Mouse (Mus musculus) stomach, embryonic 15.5 days (tissue): ENCODE data around the gene Irf2bp2. TPM values are rescaled to one million over a fixed set of nuclear protein-coding genes. Genes with fewer than 3 reads are reported as not detected.

Experiments used
- ATAC-seq: fragments of 200-750 bp; cut with Nextera tagmentation; 2 replicates; pipeline ENCODE4 v1.8.0; 2017; ENCODE audit warnings: low read depth, moderate number of reproducible peaks, moderate TSS enrichment; ENCODE audit not compliant: insufficient read depth, low FRiP score
- H3K27ac ChIP-seq: fragments of 300-500 bp; sonication (generic); 2 replicates; pipeline ENCODE4 v1.5.1; 2015; ENCODE audit warnings: mild to moderate bottlenecking, inconsistent platforms
- H3K27me3 ChIP-seq: fragments of 300-500 bp; sonication (generic); replicated peaks from 2 replicates; pipeline ENCODE4 v1.6.1; 2015; ENCODE audit warnings: inconsistent platforms
- H3K36me3 ChIP-seq: fragments of 300-500 bp; sonication (generic); 2 replicates; pipeline ENCODE4 v1.6.1; 2015; ENCODE audit warnings: inconsistent platforms
- H3K4me1 ChIP-seq: fragments of 300-500 bp; sonication (generic); 2 replicates; pipeline ENCODE4 v1.6.1; 2015; ENCODE audit warnings: inconsistent platforms
- H3K4me2 ChIP-seq: fragments of 300-500 bp; sonication (generic); 2 replicates; pipeline ENCODE4 v1.6.1; 2015; ENCODE audit warnings: mild to moderate bottlenecking, inconsistent platforms
- H3K4me3 ChIP-seq: fragments of 300-500 bp; sonication (generic); replicated peaks from 2 replicates; pipeline ENCODE4 v1.5.1; 2015; ENCODE audit warnings: inconsistent platforms
- H3K9ac ChIP-seq: fragments of 300-500 bp; sonication (generic); 2 replicates; pipeline ENCODE4 v1.6.1; 2015; ENCODE audit warnings: inconsistent platforms
- H3K9me3 ChIP-seq: fragments of 300-500 bp; sonication (generic); 2 replicates; pipeline ENCODE4 v1.6.1; 2016; ENCODE audit warnings: inconsistent platforms
- WGBS: fragments of 180-500 bp; shearing (Covaris S2); methylation state at CpG from one replicate; pipeline ENCODE4 v1.1.7; 2015; 5-methylcytosine and 5-hydroxymethylcytosine counted together
- polyA plus RNA-seq: library from polyadenylated mRNA; unstranded; fragments of >200 nt; fragmentation: Nextera tagmentation; extraction: Ambion mirVana; gene quantifications from 2 replicates; pipeline ENCODE4 v1.2.1, GENCODE M21; 2015

Irf2bp2 gene
- polyA plus RNA-seq, 1 experiment from 2014 or later = 13.4 TPM

DNA sequence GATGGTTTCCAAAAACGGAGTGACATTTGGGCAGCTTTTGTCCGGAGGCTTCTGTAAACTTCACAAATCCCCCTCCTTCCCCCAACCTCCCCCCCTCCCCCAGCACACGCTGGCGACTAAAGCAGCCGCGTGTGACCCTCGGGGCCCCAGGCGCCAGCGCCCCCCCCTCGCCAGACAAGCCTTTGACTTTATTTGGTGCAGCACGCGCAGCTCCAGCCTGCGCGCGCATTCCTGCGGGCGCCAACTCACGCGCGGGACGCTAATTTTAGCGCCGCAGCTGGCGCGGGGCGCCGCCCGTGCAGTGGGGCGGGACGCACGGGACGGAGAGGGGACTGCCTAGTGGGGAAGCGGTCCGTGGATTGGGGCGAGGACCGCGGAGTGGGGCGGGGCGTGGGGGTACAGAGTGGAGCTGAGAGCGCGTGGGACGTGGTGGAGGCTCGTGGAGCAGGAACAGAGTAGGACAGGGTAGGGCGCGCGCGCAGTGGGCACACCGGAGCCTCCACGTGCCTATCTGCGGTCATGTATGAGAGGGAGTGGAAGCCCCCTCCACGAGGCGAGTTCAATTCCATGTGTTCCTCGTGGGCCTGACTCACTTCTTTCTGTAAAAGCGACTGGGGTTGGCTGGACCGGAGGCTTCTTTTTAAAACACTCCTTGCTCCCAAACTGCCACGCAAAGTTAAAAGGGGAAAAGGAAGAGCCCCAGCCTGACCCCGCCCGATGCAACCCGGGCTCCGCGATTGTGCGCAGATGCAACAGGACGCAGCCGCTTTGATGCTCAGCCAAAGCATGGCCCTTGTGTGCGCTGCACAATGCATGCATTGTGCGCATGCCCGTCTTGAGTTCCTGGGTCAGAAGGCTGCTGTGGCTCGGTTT lies 9.6 kb downstream of the Irf2bp2 start:
- Histone ChIP-seq H3K9ac (peak overlapping the region; percentile 64), H3K27ac (peak overlapping the region; percentile 97), H3K27me3 (no peaks in the 10 kb centered on the region), H3K4me2 (peak overlapping the region; percentile 96), H3K9me3 (no peaks in the 10 kb centered on the region), H3K4me3 (peak overlapping the region; percentile 44), H3K4me1 (peaks cover 22% of the 10 kb centered on the region), H3K36me3 (no peaks in the 10 kb centered on the region)
- ATAC-seq = peak; percentile 79
- 1% methylated on average over 68 of the region's 68 CpGs for WGBS

DNA sequence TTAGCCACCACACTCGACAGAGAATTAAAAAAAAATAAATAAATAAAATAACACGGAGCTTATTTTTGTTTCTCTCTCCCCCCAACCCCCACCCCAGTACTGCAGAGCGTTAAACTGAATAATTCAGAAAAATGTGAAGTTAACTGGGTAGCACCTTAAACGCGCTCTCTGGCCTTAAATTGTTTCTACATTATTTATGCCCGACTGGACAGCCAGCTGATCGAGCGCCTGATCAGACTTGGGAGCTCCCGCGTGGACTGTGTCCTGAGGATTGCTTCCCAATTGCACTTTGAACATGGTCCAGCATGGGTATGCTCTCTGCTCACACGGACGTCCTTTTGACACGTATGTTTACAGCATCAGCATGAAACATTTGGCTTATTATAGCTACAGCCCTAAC lies 10.3 kb downstream of the Irf2bp2 start:
- Histone ChIP-seq H3K9me3 (no peaks in the 10 kb centered on the region), H3K27ac (peak overlapping the region; percentile 97), H3K4me3 (peak overlapping the region; percentile 44), H3K9ac (no peak overlapping the region), H3K4me2 (peak overlapping the region; percentile 96), H3K27me3 (no peaks in the 10 kb centered on the region), H3K4me1 (peaks cover 22% of the 10 kb centered on the region), H3K36me3 (no peaks in the 10 kb centered on the region)
- 6% methylated on average over 13 of the region's 13 CpGs for WGBS
- peak; percentile 27; the same call in 1 of the 2 replicates for ATAC-seq

DNA sequence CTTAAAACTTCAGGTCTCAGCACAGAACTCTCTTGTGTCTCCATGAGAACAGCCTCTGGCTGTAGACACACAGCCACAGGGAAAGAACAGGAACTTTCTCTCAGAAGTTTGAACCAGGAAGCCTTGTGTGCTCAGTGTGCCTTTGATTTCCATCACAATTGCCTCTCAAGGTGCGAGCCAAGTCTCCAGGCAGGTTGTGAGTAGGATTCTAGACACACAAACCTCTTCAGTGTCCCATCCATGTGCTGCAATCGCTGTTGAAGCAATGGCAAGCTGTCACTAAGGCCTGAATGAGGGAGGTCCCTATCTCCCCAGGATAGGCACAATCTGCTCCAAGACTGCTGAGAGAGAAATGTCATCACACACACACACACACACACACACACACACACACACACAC lies 10.8 kb downstream of the Irf2bp2 start:
- ATAC-seq = no peak
- Histone ChIP-seq H3K9me3 (no peaks in the 10 kb centered on the region), H3K4me1 (peaks cover 22% of the 10 kb centered on the region), H3K27me3 (no peaks in the 10 kb centered on the region), H3K4me3 (no peak overlapping the region), H3K36me3 (no peaks in the 10 kb centered on the region), H3K9ac (no peak overlapping the region), H3K4me2 (peak overlapping the region; percentile 96; the same call in 1 of the 2 replicates), H3K27ac (peak overlapping the region; percentile 97)
- 50% methylated on average over 2 of the region's 2 CpGs for WGBS

DNA sequence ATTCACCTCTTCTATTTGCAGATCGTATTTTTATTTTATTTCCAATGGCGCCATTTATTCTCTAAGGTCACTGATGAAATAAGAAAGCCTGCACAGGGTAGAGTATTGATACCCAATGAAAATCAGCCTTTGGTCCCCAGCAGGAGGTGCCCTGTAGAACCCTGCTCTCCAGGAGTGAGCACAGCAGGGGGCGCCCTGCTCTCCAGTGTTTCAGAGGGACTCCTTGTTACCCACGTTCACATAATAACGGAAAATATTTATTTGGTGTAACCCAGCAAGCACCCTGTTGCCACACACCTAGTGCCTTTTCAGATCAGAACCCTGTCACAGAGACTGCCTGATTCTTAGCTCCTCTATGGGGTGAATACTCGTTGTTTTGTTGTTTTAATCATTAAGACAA lies 11.3 kb downstream of the Irf2bp2 start:
- no peak for ATAC-seq
- peaks cover 17% of the 10 kb centered on the region for H3K4me1 ChIP-seq

DNA sequence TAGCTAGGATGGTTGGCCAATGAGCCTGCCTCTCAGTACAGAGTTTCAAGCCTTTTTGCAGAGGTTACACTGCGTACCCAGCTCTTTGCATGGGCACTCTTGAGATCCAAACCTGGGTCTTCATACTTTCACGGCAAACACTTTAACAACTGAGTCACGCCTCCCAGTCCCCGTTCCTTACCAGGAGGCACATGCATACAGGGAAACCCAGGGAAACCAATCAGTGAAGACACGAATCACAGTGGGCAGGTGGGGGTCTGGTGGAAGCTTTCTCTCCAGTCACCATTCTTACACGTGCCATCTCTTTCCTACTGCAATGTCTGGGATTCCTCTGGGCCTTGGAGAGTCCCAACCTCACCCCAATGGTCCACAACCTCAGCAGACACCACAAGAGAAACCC lies 12.1 kb downstream of the Irf2bp2 start:
- Histone ChIP-seq H3K27ac (no peak overlapping the region), H3K4me1 (peaks cover 11% of the 10 kb centered on the region; the same call in 1 of the 2 replicates), H3K36me3 (no peaks in the 10 kb centered on the region), H3K9me3 (no peaks in the 10 kb centered on the region), H3K4me3 (no peak overlapping the region), H3K9ac (no peak overlapping the region), H3K4me2 (no peak overlapping the region), H3K27me3 (no peaks in the 10 kb centered on the region)
- no peak for ATAC-seq
- WGBS = 94% methylated on average over 6 of the region's 6 CpGs

More for the DNA sequence above, 11.3 kb downstream of the Irf2bp2 start:
- WGBS = 45% methylated on average over 6 of the region's 6 CpGs
- Histone ChIP-seq H3K9ac (no peak overlapping the region), H3K9me3 (no peaks in the 10 kb centered on the region), H3K4me2 (no peak overlapping the region), H3K27me3 (no peaks in the 10 kb centered on the region), H3K4me3 (no peak overlapping the region), H3K36me3 (no peaks in the 10 kb centered on the region), H3K27ac (peak overlapping the region; percentile 97; the same call in 1 of the 2 replicates)

DNA sequence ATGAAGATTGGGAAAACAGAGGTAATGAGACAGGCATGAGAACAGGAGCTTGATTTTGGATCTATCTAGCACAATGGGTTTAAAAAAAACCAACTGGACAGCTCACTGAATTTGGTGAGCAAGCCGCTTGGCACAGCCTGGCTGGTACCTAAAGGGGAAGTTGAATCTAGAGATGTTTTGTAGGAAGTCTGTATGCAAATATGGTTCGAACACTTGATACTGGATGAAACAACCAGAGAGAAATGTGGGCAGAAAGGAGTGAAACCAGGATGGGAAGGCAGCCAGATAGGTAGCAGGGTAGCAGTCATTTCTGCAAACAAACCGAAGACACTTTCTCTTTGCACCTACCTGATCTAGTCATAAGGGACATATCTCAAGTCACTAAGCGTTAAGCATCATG lies 13.0 kb downstream of the Irf2bp2 start:
- Histone ChIP-seq H3K27me3 (no peaks in the 10 kb centered on the region), H3K9me3 (no peaks in the 10 kb centered on the region), H3K9ac (no peak overlapping the region), H3K4me2 (no peak overlapping the region), H3K4me1 (peaks cover 10% of the 10 kb centered on the region; the same call in 1 of the 2 replicates), H3K27ac (no peak overlapping the region), H3K4me3 (no peak overlapping the region), H3K36me3 (no peaks in the 10 kb centered on the region)
- no peak for ATAC-seq
- WGBS = 90% methylated on average over 4 of the region's 4 CpGs

DNA sequence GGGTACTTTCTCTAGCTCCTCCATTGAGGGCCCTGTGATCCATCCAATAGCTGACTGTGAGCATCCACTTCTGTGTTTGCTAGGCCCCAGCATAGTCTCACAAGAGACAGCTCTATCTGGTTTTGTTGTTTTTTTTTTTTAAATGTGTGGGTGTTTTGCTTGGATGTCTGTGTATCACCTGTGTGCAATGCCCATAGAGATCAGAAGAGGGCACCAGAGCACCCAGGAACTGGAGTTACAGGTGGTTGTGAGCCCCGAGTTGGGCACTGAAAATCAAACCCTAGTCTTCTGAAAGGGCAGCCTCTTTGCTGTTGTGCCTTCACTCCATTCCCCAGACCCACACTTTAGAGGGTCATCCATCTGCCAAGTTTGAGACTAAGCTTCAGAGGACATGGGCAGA lies 13.7 kb downstream of the Irf2bp2 start:
- H3K27me3 ChIP-seq = no peaks in the 10 kb centered on the region

DNA sequence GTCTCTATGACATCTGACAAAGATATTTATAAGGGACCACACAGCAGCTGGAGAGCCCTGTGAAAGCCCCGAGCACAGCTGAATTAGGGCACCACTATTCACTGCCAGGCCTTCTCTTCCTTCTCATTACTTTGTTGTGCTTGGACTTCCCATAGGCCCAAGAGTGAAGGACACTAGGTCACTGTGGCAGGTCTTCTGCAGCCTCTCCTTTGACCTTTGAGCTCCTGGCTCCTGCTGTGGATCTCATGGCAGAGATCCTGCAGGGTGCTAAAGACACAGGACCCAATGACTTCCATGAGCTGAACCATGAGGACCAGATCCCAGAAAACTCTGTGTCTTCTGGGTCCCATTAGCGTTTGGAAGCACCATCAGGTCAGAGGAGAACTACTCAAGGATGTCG lies 15.1 kb downstream of the Irf2bp2 start:
- H3K4me2 ChIP-seq = no peak overlapping the region
- no peaks in the 10 kb centered on the region for H3K27me3 ChIP-seq
- no peak overlapping the region for H3K4me3 ChIP-seq
- no peak overlapping the region for H3K9ac ChIP-seq
- H3K27ac ChIP-seq = no peak overlapping the region
- WGBS = 85% methylated on average over 3 of the region's 3 CpGs
- no peaks in the 10 kb centered on the region for H3K4me1 ChIP-seq
- no peaks in the 10 kb centered on the region for H3K9me3 ChIP-seq
- no peaks in the 10 kb centered on the region for H3K36me3 ChIP-seq
- no peak for ATAC-seq

More for the DNA sequence above, 13.7 kb downstream of the Irf2bp2 start:
- no peaks in the 10 kb centered on the region for H3K36me3 ChIP-seq
- no peak overlapping the region for H3K4me2 ChIP-seq
- 90% methylated on average over 1 of the region's 1 CpGs for WGBS
- H3K9ac ChIP-seq = no peak overlapping the region
- ATAC-seq = no peak
- H3K4me3 ChIP-seq = no peak overlapping the region
- no peaks in the 10 kb centered on the region for H3K9me3 ChIP-seq
- peaks cover 10% of the 10 kb centered on the region; the same call in 1 of the 2 replicates for H3K4me1 ChIP-seq
- H3K27ac ChIP-seq = no peak overlapping the region

DNA sequence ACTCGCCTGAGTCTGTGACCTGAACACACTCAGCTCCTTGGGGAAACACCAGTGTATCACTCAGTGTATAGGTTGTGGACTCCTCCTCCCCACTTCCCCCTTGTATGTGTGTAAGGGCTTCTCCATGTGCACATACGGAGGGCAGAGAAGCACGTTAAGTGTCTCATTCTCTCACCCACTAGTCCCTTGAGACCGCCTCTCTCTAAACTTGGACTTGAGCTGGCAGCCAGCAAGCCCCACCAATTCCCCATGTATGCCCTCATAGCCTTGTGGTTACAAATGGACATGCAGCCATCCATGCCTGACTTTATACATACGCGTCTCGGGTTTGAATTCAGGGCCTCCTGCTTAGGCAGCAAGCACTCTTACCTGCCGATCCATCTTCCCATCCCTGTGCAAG lies 16.9 kb downstream of the Irf2bp2 start:
- no peaks in the 10 kb centered on the region for H3K4me1 ChIP-seq
- H3K4me3 ChIP-seq = no peak overlapping the region
- H3K4me2 ChIP-seq = no peak overlapping the region
- no peaks in the 10 kb centered on the region for H3K36me3 ChIP-seq
- H3K27ac ChIP-seq = no peak overlapping the region
- ATAC-seq = no peak
- no peaks in the 10 kb centered on the region for H3K9me3 ChIP-seq
- H3K9ac ChIP-seq = no peak overlapping the region
- no peaks in the 10 kb centered on the region for H3K27me3 ChIP-seq
- WGBS = 87% methylated on average over 8 of the region's 8 CpGs

DNA sequence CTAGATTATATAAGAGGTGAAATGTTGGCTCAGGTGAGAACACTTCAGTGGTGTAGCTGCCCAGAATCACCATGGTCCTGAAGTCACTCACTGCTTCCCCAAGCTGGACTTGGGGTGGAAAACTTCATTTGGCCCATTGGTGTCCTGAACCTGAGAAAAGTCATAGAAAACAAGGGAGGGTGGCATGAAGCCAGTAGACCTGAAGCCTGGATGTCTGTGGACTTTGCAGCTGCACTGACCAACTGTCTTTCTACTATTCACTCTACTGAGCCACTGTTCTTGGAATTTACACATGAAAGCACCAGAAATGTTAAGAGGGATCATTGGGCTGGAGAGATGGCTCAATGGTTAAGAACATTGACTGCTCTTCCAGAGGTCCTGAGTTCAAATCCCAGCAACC lies 17.7 kb downstream of the Irf2bp2 start:
- no peak overlapping the region for H3K9ac ChIP-seq
- ATAC-seq = no peak
- no peaks in the 10 kb centered on the region for H3K9me3 ChIP-seq
- H3K4me2 ChIP-seq = no peak overlapping the region
- no peak overlapping the region for H3K4me3 ChIP-seq
- H3K36me3 ChIP-seq = no peaks in the 10 kb centered on the region
- no peaks in the 10 kb centered on the region for H3K4me1 ChIP-seq
- H3K27me3 ChIP-seq = no peaks in the 10 kb centered on the region
- no peak overlapping the region for H3K27ac ChIP-seq

DNA sequence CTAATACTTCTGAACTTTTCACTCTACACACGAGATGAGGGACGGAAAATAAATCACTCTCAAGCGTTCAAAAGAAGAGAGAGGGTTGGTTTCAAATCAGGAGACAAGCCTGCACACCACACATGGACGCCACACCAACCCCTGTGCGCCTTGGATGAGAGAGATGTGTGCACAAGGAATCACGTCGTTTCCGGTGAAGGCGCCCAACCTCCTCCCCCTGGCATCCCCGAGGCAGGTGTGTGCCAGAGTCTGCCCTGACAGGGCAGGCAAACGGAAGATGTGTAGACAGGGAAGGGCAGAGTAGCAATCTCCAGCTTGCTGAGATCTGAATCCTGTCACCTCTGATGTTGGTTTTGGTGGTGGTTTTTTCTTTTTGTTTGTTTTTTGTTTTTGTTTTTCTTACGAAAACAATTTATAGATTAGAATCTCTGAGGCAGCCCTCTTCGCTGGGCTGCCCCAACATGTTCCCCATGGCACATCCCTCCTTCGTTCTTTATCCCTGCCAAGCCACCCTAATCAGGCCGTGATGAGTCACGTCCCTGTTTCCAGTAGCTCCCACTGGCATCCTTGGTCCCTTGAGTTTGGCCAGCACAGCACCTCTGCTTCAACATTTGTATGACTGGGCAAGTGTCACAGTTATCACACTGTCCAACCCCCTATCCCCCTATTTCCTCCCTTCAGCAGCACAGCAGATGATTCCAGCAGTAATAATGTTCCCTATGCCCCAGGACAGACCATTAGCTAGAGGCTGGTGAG lies 18.7 kb downstream of the Irf2bp2 start:
- H3K4me3 ChIP-seq = no peak overlapping the region
- no peaks in the 10 kb centered on the region for H3K36me3 ChIP-seq
- H3K27ac ChIP-seq = no peak overlapping the region
- WGBS = 80% methylated on average over 16 of the region's 16 CpGs
- H3K9me3 ChIP-seq = no peaks in the 10 kb centered on the region
- no peaks in the 10 kb centered on the region for H3K27me3 ChIP-seq
- H3K4me1 ChIP-seq = no peaks in the 10 kb centered on the region
- ATAC-seq = no peak
- no peak overlapping the region for H3K4me2 ChIP-seq
- H3K9ac ChIP-seq = no peak overlapping the region

DNA sequence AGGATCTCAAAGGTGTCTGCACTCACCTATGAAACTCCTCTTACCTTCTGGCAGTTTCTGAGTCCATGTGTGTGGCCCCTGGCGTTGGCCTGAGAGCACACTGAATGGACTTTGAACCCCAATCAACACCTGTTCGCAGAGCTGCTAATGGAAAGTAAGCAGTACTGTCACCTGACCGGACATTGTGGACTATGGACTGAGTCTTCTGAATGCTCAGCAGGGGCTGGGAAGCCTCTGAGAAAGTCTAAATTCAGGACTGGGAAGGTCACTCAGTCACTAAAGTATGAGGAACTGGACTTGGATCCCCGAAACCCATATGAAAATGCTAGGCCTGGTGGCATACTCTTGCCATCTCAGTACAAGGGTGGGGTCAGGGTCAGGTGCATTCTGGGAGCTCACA lies 19.9 kb downstream of the Irf2bp2 start:
- Histone ChIP-seq H3K4me3 (no peak overlapping the region), H3K4me1 (no peaks in the 10 kb centered on the region), H3K9ac (no peak overlapping the region), H3K4me2 (no peak overlapping the region), H3K27ac (no peak overlapping the region), H3K27me3 (no peaks in the 10 kb centered on the region), H3K9me3 (no peaks in the 10 kb centered on the region), H3K36me3 (no peaks in the 10 kb centered on the region)
- ATAC-seq = peak; percentile 76
- 81% methylated on average over 4 of the region's 4 CpGs for WGBS
